Mouse (Mus musculus): ENCODE measurements around the gene Slco1a4. TPM values are rescaled to one million over a fixed set of nuclear protein-coding genes. Genes with fewer than 3 reads are reported as not detected.
"Not testable (repeated sequence)": the region's sequence is repeated elsewhere in the genome, so short reads cannot be mapped to it uniquely, and the experiment has no call there.

Gene Slco1a4
- polyA plus RNA-seq (2016; fragmentation: Nextera tagmentation; extraction: Ambion mirVana): 0.06 and 0.22 TPM in 2 replicates

GRCm38 (mm10) chr6:141856085-141856484, at the start of gene Slco1a4:
TSS of gene Slco1a4 (minus strand) at chr6:141856199.
- H3K4me2 ChIP-seq (replicated peaks): no peak within 1 kb of the TSS
- no peaks in the 10 kb centered on the region for H3K27me3 ChIP-seq (replicated peaks)
- 83% methylated on average over 2 of the region's 2 CpGs for WGBS
- H3K36me3 ChIP-seq: no peaks in the 10 kb centered on the region
- no peak within 1 kb of the TSS for H3K4me3 ChIP-seq
- no peak within 1 kb of the TSS for H3K27ac ChIP-seq
- no peaks in the 10 kb centered on the region for H3K4me1 ChIP-seq
- no peak within 1 kb of the TSS for H3K9ac ChIP-seq
- H3K9me3 ChIP-seq: no peaks in the 10 kb centered on the region
- ATAC-seq (ENCODE audit: low FRiP score, low read depth): no peak

DNA sequence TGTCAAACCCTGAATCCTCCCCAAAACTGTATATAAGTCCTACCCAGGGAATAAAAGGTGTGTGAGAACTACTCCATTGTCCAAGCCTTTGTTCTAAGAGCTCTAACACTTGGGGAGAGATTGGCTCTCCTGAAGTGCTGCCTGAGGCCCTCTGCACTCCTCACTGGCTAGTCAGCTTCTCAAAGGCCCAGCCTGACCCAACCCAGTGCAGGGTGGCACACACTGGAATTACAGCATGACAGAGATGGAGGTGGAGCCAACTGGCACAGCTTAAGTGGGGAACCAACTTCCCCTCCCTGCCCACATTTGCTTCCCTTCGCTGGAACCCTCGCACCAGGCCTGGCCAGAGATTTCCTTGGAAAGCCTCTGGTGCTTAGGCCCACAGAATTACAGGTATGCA, 42.2 kb upstream of the Slco1a4 start:
- Histone ChIP-seq H3K4me3 (no peak overlapping the region), H3K9ac (no peak overlapping the region), H3K4me1 (no peaks in the 10 kb centered on the region), H3K27ac (no peak overlapping the region), H3K36me3 (no peaks in the 10 kb centered on the region), H3K9me3 (no peaks in the 10 kb centered on the region), H3K4me2 (replicated peaks) (no peak overlapping the region), H3K27me3 (replicated peaks) (no peaks in the 10 kb centered on the region)
- 76% methylated on average over 2 of the region's 2 CpGs for WGBS
- no peak for ATAC-seq (ENCODE audit: low FRiP score, low read depth)

DNA sequence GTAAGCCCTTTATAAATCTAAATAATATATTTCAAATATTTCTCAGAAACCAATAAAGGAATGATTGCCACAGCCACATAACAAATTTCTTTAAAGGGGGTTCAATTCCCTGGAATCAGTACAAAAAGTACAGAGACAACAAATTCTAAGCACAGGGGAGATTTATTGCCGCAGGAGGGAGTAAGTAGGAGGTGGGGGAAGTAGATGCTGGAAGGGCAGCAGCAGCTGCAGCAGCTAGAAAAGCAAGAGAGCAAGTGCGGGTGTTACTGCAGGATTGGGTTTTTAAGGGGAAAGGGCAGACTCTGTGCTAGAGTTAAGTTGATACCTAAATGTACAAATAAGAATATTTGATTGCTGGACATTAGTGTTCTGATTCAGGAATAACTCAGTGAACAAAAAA, 33.7 kb upstream of the Slco1a4 start:
- Histone ChIP-seq H3K36me3 (no peaks in the 10 kb centered on the region), H3K9ac (no peak overlapping the region), H3K27me3 (replicated peaks) (no peaks in the 10 kb centered on the region), H3K4me1 (no peaks in the 10 kb centered on the region), H3K27ac (no peak overlapping the region), H3K4me3 (no peak overlapping the region), H3K4me2 (replicated peaks) (no peak overlapping the region), H3K9me3 (no peaks in the 10 kb centered on the region)
- no peak for ATAC-seq (ENCODE audit: low FRiP score, low read depth)
- 40% methylated on average over 2 of the region's 2 CpGs for WGBS

DNA sequence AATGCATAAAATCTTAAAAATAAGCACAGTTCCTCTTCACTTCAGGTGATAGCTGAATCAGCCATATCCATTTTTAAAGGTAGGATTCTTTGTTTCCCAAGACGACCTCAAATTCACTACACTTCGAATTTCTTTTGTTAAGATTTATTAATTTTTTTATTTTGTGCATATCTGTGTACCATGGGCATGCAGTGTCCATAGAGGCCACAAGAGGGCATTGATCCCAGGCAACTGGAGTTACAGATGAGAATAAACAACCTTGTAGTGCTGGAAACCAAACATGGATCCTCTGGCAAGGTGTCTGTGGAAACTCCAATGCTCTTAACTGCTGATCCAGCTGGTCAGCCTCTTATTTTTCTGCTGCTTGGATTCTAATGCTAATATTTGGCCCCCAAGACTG, 32.2 kb upstream of the Slco1a4 start:
- no peak for ATAC-seq (ENCODE audit: low FRiP score, low read depth)
- Histone ChIP-seq H3K4me2 (replicated peaks) (no peak overlapping the region), H3K9me3 (no peaks in the 10 kb centered on the region)

DNA sequence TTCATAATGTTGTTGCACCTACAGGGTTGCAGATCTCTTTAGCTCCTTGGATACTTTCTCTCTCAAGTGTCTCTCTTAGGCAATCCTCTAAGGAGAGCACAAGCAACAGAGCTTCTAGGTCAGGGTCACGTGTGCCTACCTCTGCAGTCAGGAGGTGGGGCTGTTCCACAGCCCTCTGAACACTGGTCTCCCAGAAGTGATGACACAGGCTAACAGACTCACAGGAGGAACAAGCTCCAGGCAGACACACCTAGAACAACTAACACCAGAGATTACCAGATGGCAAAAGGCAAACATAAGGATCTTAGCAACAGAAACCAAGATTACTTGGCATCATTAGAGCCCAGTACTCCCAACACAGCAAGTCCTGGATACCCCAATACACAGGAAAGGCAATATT, 26.6 kb upstream of the Slco1a4 start:
- 65% methylated on average over 1 of the region's 1 CpGs for WGBS
- ATAC-seq (ENCODE audit: low FRiP score, low read depth): no peak
- Histone ChIP-seq H3K27me3 (replicated peaks) (no peaks in the 10 kb centered on the region), H3K36me3 (no peaks in the 10 kb centered on the region), H3K9ac (no peak overlapping the region), H3K9me3 (no peaks in the 10 kb centered on the region), H3K27ac (no peak overlapping the region), H3K4me3 (no peak overlapping the region), H3K4me1 (no peaks in the 10 kb centered on the region), H3K4me2 (replicated peaks) (no peak overlapping the region)

More for the DNA sequence above, 32.2 kb upstream of the Slco1a4 start:
- Histone ChIP-seq H3K4me3 (no peak overlapping the region), H3K27ac (no peak overlapping the region), H3K27me3 (replicated peaks) (no peaks in the 10 kb centered on the region), H3K9ac (no peak overlapping the region), H3K36me3 (no peaks in the 10 kb centered on the region), H3K4me1 (no peaks in the 10 kb centered on the region)
- 73% methylated on average over 2 of the region's 2 CpGs for WGBS

GRCm38 (mm10) chr6:141875742-141876141, 19.7 kb upstream of the Slco1a4 start:
- not testable (repeated sequence) for H3K36me3 ChIP-seq; H3K27me3 ChIP-seq (replicated peaks)

DNA sequence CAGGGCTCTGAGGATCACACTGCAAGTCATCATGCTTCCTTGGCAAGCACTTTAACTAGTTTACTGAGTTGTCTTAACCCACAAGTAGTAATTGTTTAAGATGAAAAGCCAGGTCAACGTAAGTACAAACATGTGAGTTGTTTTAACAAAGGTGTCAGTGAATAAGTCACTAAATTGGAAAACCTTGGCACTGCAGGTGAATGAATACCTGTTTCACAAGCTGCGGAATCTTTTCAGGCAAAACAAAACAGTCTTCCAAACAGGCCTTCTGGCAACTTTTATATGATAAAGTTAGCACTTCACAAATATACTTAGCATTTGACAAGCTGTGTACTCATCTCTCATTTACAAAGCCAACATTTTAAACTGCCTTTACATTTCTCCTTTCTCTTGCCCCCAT, 15.7 kb upstream of the Slco1a4 start:
- ATAC-seq (ENCODE audit: low FRiP score, low read depth): no peak
- no peak overlapping the region for H3K27ac ChIP-seq

More at GRCm38 (mm10) chr6:141875742-141876141, 19.7 kb upstream of the Slco1a4 start:
- H3K4me2 ChIP-seq (replicated peaks); H3K27ac ChIP-seq; ATAC-seq (ENCODE audit: low FRiP score, low read depth); H3K9ac ChIP-seq; H3K4me3 ChIP-seq; H3K9me3 ChIP-seq; H3K4me1 ChIP-seq: not testable (repeated sequence)
- 79% methylated on average over 4 of the region's 4 CpGs for WGBS

DNA sequence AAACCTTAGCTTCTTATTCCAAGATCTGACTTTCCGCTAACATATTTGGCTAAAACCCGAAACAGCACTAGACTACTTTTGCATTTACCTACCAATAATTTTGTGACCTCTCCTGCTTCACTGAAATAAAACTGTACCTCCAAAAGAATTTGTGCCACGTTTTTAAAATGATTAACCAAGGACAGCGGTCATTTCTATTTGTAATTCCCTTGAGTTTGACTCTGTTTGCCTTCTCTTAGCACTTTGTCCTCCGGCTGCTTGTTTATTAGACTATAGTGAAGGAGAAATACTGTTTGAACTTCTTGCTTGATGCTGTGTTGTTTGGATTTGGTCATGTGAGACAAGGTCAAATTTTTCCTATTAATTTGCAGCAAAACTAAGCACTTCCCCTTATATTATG, 12.7 kb upstream of the Slco1a4 start:
- Histone ChIP-seq H3K4me2 (replicated peaks) (no peak overlapping the region), H3K4me3 (no peak overlapping the region), H3K27me3 (replicated peaks) (no peaks in the 10 kb centered on the region), H3K27ac (no peak overlapping the region), H3K4me1 (no peaks in the 10 kb centered on the region), H3K9me3 (no peaks in the 10 kb centered on the region), H3K9ac (no peak overlapping the region), H3K36me3 (no peaks in the 10 kb centered on the region)
- WGBS: 85% methylated on average over 5 of the region's 5 CpGs
- no peak for ATAC-seq (ENCODE audit: low FRiP score, low read depth)

More for the DNA sequence above, 15.7 kb upstream of the Slco1a4 start:
- no peak overlapping the region for H3K4me3 ChIP-seq
- 90% methylated on average over 2 of the region's 2 CpGs for WGBS
- no peaks in the 10 kb centered on the region for H3K27me3 ChIP-seq (replicated peaks)
- no peaks in the 10 kb centered on the region for H3K4me1 ChIP-seq
- H3K4me2 ChIP-seq (replicated peaks): no peak overlapping the region
- H3K36me3 ChIP-seq: no peaks in the 10 kb centered on the region
- no peaks in the 10 kb centered on the region for H3K9me3 ChIP-seq
- no peak overlapping the region for H3K9ac ChIP-seq

- H3K9ac ChIP-seq: no peak overlapping the region
- no peak for ATAC-seq (ENCODE audit: low FRiP score, low read depth)
- H3K4me3 ChIP-seq: no peak overlapping the region
- no peaks in the 10 kb centered on the region for H3K9me3 ChIP-seq
- no peaks in the 10 kb centered on the region for H3K4me1 ChIP-seq
- no peak overlapping the region for H3K4me2 ChIP-seq (replicated peaks)
- WGBS: 83% methylated on average over 5 of the region's 5 CpGs
- no peaks in the 10 kb centered on the region for H3K27me3 ChIP-seq (replicated peaks)
- H3K36me3 ChIP-seq: no peaks in the 10 kb centered on the region
- no peak overlapping the region for H3K27ac ChIP-seq
These were observed 10.0 kb upstream of the Slco1a4 start for GRCm38 (mm10) chr6:141866026-141866425.

DNA sequence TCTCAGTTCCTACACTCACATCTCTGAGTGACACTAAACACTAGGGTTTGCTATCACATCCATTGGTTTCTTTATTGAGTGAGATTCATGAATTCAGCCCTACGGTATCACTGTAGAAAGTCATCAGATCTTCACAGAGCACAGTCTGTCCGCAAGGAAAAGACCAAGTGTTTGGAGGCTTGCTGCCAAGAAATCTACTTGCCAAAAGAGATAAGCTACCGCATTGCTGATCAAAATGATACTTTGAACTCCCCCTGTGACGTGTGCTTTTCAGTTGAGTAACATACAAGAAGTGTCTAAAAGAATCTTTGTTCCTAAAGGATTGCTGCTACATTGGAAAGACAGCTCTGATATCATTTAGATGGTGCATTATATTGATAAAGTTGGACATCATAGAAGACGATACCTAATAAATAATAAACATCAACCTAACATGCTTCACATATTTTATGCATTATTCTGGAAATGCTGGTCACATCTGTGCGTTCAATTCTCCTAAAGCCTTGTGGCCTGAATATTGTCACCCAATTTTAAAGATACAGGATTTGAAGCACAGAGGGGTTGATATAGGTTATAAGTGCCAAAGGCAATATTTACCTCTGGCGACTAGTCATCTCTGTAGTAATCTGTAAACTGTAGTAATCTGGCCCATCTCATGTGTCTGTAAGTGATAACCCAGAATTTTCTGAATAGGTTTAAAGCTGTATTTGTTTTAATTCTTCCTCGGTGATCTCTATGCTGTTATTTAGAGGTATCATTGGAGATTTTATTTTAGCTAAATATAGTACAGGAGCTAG, 1.9 kb upstream of the Slco1a4 start:
- WGBS: 93% methylated on average over 8 of the region's 8 CpGs

GRCm38 (mm10) chr6:141853616-141854015, 2.4 kb downstream of the Slco1a4 start:
- ATAC-seq (ENCODE audit: low FRiP score, low read depth): no peak
- Histone ChIP-seq H3K9ac (no peak overlapping the region), H3K4me1 (no peaks in the 10 kb centered on the region), H3K27ac (no peak overlapping the region), H3K27me3 (replicated peaks) (no peaks in the 10 kb centered on the region), H3K36me3 (no peaks in the 10 kb centered on the region), H3K9me3 (no peaks in the 10 kb centered on the region), H3K4me3 (no peak overlapping the region), H3K4me2 (replicated peaks) (no peak overlapping the region)
- 74% methylated on average over 2 of the region's 2 CpGs for WGBS

More for the DNA sequence above, 1.9 kb upstream of the Slco1a4 start:
- H3K4me3 ChIP-seq: no peak overlapping the region
- no peaks in the 10 kb centered on the region for H3K9me3 ChIP-seq
- H3K27ac ChIP-seq: no peak overlapping the region
- no peak overlapping the region for H3K4me2 ChIP-seq (replicated peaks)
- no peaks in the 10 kb centered on the region for H3K4me1 ChIP-seq
- H3K27me3 ChIP-seq (replicated peaks): no peaks in the 10 kb centered on the region
- ATAC-seq (ENCODE audit: low FRiP score, low read depth): no peak
- H3K36me3 ChIP-seq: no peaks in the 10 kb centered on the region
- no peak overlapping the region for H3K9ac ChIP-seq

- no peak for ATAC-seq (ENCODE audit: low FRiP score, low read depth)
- WGBS: 36% methylated on average over 4 of the region's 4 CpGs
- no peaks in the 10 kb centered on the region for H3K4me1 ChIP-seq
- no peaks in the 10 kb centered on the region for H3K36me3 ChIP-seq
- H3K4me2 ChIP-seq (replicated peaks): no peak overlapping the region
- no peak overlapping the region for H3K27ac ChIP-seq
- no peaks in the 10 kb centered on the region for H3K9me3 ChIP-seq
- no peak overlapping the region for H3K9ac ChIP-seq
- no peak overlapping the region for H3K4me3 ChIP-seq
- H3K27me3 ChIP-seq (replicated peaks): no peaks in the 10 kb centered on the region
These were observed 6.9 kb downstream of the Slco1a4 start for GRCm38 (mm10) chr6:141849051-141849450.

GRCm38 (mm10) chr6:141797837-141798236, 58.2 kb downstream of the Slco1a4 start:
- no peaks in the 10 kb centered on the region for H3K36me3 ChIP-seq
- H3K9ac ChIP-seq: no peak overlapping the region
- H3K4me1 ChIP-seq: no peaks in the 10 kb centered on the region
- H3K27me3 ChIP-seq (replicated peaks): no peaks in the 10 kb centered on the region
- 27% methylated on average over 1 of the region's 1 CpGs for WGBS
- H3K27ac ChIP-seq: no peak overlapping the region
- peak; percentile 82 for ATAC-seq (ENCODE audit: low FRiP score, low read depth)
- no peak overlapping the region for H3K4me2 ChIP-seq (replicated peaks)
- H3K9me3 ChIP-seq: no peaks in the 10 kb centered on the region
- H3K4me3 ChIP-seq: no peak overlapping the region

All from neural tube, embryonic 12.5 days (tissue).